Mouse (Mus musculus): Measurements from ENCODE around the gene Pdzd7. TPM values are rescaled to one million over a fixed set of nuclear protein-coding genes. Genes with fewer than 3 reads are reported as not detected.
"Not testable (repeated sequence)": the region's sequence is repeated elsewhere in the genome, so short reads cannot be mapped to it uniquely, and the experiment has no call there.

Gene Pdzd7
- polyA plus RNA-seq, 1 experiment from 2014 or later: 0.75 TPM

GRCm38 (mm10) chr19:45045236-45045635 lies 281 bp downstream of the Pdzd7 start:
- H3K4me2 ChIP-seq (replicated peaks): no peak overlapping the region
- no peak for ATAC-seq (ENCODE audit: insufficient number of reproducible peaks, low FRiP score, low TSS enrichment, low read depth)
- WGBS: 32% methylated on average over 15 of the region's 15 CpGs

GRCm38 (mm10) chr19:45044389-45044927 lies 1.1 kb downstream of the Pdzd7 start:
- WGBS: 62% methylated on average over 11 of the region's 11 CpGs
- H3K4me2 ChIP-seq (replicated peaks): no peak overlapping the region

More at GRCm38 (mm10) chr19:45045236-45045635, 281 bp downstream of the Pdzd7 start:
- Histone ChIP-seq H3K9me3 (replicated peaks) (no peaks in the 10 kb centered on the region), H3K4me3 (replicated peaks) (no peak overlapping the region), H3K27ac (replicated peaks) (no peak overlapping the region), H3K9ac (no peak overlapping the region), H3K36me3 (no peaks in the 10 kb centered on the region), H3K4me1 (peaks cover 31% of the 10 kb centered on the region), H3K27me3 (peaks cover 19% of the 10 kb centered on the region)

GRCm38 (mm10) chr19:45040214-45040613 lies 5.3 kb downstream of the Pdzd7 start:
- H3K36me3 ChIP-seq: no peaks in the 10 kb centered on the region
- no peak overlapping the region for H3K9ac ChIP-seq
- H3K27me3 ChIP-seq: peaks cover 19% of the 10 kb centered on the region
- no peak overlapping the region for H3K4me3 ChIP-seq (replicated peaks)
- H3K9me3 ChIP-seq (replicated peaks): no peaks in the 10 kb centered on the region
- H3K4me2 ChIP-seq (replicated peaks): no peak overlapping the region
- H3K27ac ChIP-seq (replicated peaks): no peak overlapping the region
- no peak for ATAC-seq (ENCODE audit: insufficient number of reproducible peaks, low FRiP score, low TSS enrichment, low read depth)
- H3K4me1 ChIP-seq: no peaks in the 10 kb centered on the region
- WGBS: 47% methylated on average over 13 of the region's 13 CpGs

More at GRCm38 (mm10) chr19:45044389-45044927, 1.1 kb downstream of the Pdzd7 start:
- Histone ChIP-seq H3K9ac (no peak overlapping the region), H3K4me3 (replicated peaks) (no peak overlapping the region), H3K4me1 (peaks cover 29% of the 10 kb centered on the region), H3K27ac (replicated peaks) (no peak overlapping the region), H3K9me3 (replicated peaks) (no peaks in the 10 kb centered on the region), H3K27me3 (peaks cover 24% of the 10 kb centered on the region), H3K36me3 (no peaks in the 10 kb centered on the region)
- ATAC-seq (ENCODE audit: insufficient number of reproducible peaks, low FRiP score, low TSS enrichment, low read depth): no peak

GRCm38 (mm10) chr19:45038198-45038597 lies 7.3 kb downstream of the Pdzd7 start:
- not testable (repeated sequence) for H3K9me3 ChIP-seq (replicated peaks); H3K4me1 ChIP-seq; H3K27me3 ChIP-seq; H3K36me3 ChIP-seq; H3K4me3 ChIP-seq (replicated peaks); H3K27ac ChIP-seq (replicated peaks); ATAC-seq (ENCODE audit: insufficient number of reproducible peaks, low FRiP score, low TSS enrichment, low read depth); H3K9ac ChIP-seq; H3K4me2 ChIP-seq (replicated peaks)
- WGBS: 90% methylated on average over 7 of the region's 7 CpGs

- no peak overlapping the region for H3K9ac ChIP-seq
- no peaks in the 10 kb centered on the region for H3K9me3 ChIP-seq (replicated peaks)
- 35% methylated on average over 16 of the region's 16 CpGs for WGBS
These were observed 8.7 kb downstream of the Pdzd7 start for GRCm38 (mm10) chr19:45036867-45037266.

GRCm38 (mm10) chr19:45032570-45033332 lies 12.8 kb downstream of the Pdzd7 start:
- no peaks in the 10 kb centered on the region for H3K9me3 ChIP-seq (replicated peaks)
- no peak overlapping the region for H3K4me3 ChIP-seq (replicated peaks)
- H3K4me2 ChIP-seq (replicated peaks): no peak overlapping the region
- no peak overlapping the region for H3K27ac ChIP-seq (replicated peaks)
- peaks cover 6% of the 10 kb centered on the region for H3K36me3 ChIP-seq
- H3K4me1 ChIP-seq: peaks cover 29% of the 10 kb centered on the region
- 47% methylated on average over 17 of the region's 17 CpGs for whole genome bisulfite sequencing
- H3K27me3 ChIP-seq: no peaks in the 10 kb centered on the region
- no peak for ATAC-seq (ENCODE audit: insufficient number of reproducible peaks, low FRiP score, low TSS enrichment, low read depth)
- H3K9ac ChIP-seq: peak overlapping the region; percentile 23; the same call in 1 of the 2 replicates

More at GRCm38 (mm10) chr19:45036867-45037266, 8.7 kb downstream of the Pdzd7 start:
- ATAC-seq (ENCODE audit: insufficient number of reproducible peaks, low FRiP score, low TSS enrichment, low read depth): no peak
- no peaks in the 10 kb centered on the region for H3K36me3 ChIP-seq
- H3K27me3 ChIP-seq: 0 out of 2 replicates have a peak, but pooled peaks cover 8% of the 10 kb centered on the region
- no peak overlapping the region for H3K27ac ChIP-seq (replicated peaks)
- H3K4me2 ChIP-seq (replicated peaks): no peak overlapping the region
- peaks cover 10% of the 10 kb centered on the region for H3K4me1 ChIP-seq
- no peak overlapping the region for H3K4me3 ChIP-seq (replicated peaks)

- WGBS: 18% methylated on average over 4 of the region's 4 CpGs
These were observed 13.7 kb downstream of the Pdzd7 start for GRCm38 (mm10) chr19:45031780-45032179.

GRCm38 (mm10) chr19:45030746-45031693 lies 14.5 kb downstream of the Pdzd7 start:
- Histone ChIP-seq H3K4me2 (replicated peaks) (peak overlapping the region; percentile 51), H3K36me3 (peaks cover 23% of the 10 kb centered on the region), H3K9ac (no peak overlapping the region), H3K27me3 (no peaks in the 10 kb centered on the region), H3K4me3 (replicated peaks) (peak overlapping the region; percentile 21; the same call in 1 of the 2 replicates), H3K4me1 (peaks cover 38% of the 10 kb centered on the region), H3K9me3 (replicated peaks) (no peaks in the 10 kb centered on the region), H3K27ac (replicated peaks) (peak overlapping the region; percentile 34; the same call in 1 of the 2 replicates)
- WGBS: 41% methylated on average over 20 of the region's 20 CpGs
- peak; percentile 37 for ATAC-seq (ENCODE audit: insufficient number of reproducible peaks, low FRiP score, low TSS enrichment, low read depth)

More at GRCm38 (mm10) chr19:45031780-45032179, 13.7 kb downstream of the Pdzd7 start:
- Histone ChIP-seq H3K4me1 (peaks cover 32% of the 10 kb centered on the region), H3K36me3 (peaks cover 15% of the 10 kb centered on the region), H3K4me2 (replicated peaks) (no peak overlapping the region), H3K9me3 (replicated peaks) (no peaks in the 10 kb centered on the region), H3K27ac (replicated peaks) (peak overlapping the region; percentile 34; the same call in 1 of the 2 replicates), H3K27me3 (no peaks in the 10 kb centered on the region), H3K4me3 (replicated peaks) (no peak overlapping the region), H3K9ac (no peak overlapping the region)
- peak; percentile 67; the same call in 1 of the 2 replicates for ATAC-seq (ENCODE audit: insufficient number of reproducible peaks, low FRiP score, low TSS enrichment, low read depth)

- Histone ChIP-seq H3K27ac (replicated peaks) (no peak overlapping the region), H3K4me3 (replicated peaks) (no peak overlapping the region), H3K4me2 (replicated peaks) (peak overlapping the region; percentile 51; the same call in 1 of the 2 replicates), H3K27me3 (no peaks in the 10 kb centered on the region), H3K9ac (no peak overlapping the region), H3K4me1 (peaks cover 42% of the 10 kb centered on the region), H3K36me3 (peaks cover 32% of the 10 kb centered on the region), H3K9me3 (replicated peaks) (no peaks in the 10 kb centered on the region)
- WGBS: 31% methylated on average over 8 of the region's 8 CpGs
- no peak for ATAC-seq (ENCODE audit: insufficient number of reproducible peaks, low FRiP score, low TSS enrichment, low read depth)
These were observed 15.4 kb downstream of the Pdzd7 start for GRCm38 (mm10) chr19:45030111-45030510.

- Histone ChIP-seq H3K4me3 (replicated peaks) (no peak overlapping the region), H3K27me3 (no peaks in the 10 kb centered on the region), H3K36me3 (peaks cover 37% of the 10 kb centered on the region), H3K4me1 (peaks cover 42% of the 10 kb centered on the region), H3K9ac (no peak overlapping the region), H3K27ac (replicated peaks) (no peak overlapping the region), H3K9me3 (replicated peaks) (no peaks in the 10 kb centered on the region), H3K4me2 (replicated peaks) (no peak overlapping the region)
- ATAC-seq (ENCODE audit: insufficient number of reproducible peaks, low FRiP score, low TSS enrichment, low read depth): no peak
- WGBS: 52% methylated on average over 9 of the region's 9 CpGs
These were observed 15.9 kb downstream of the Pdzd7 start for GRCm38 (mm10) chr19:45029571-45029970.

GRCm38 (mm10) chr19:45028746-45029145 lies 16.8 kb downstream of the Pdzd7 start:
- no peak overlapping the region for H3K9ac ChIP-seq
- no peak overlapping the region for H3K27ac ChIP-seq (replicated peaks)
- H3K27me3 ChIP-seq: no peaks in the 10 kb centered on the region
- peaks cover 47% of the 10 kb centered on the region for H3K4me1 ChIP-seq
- H3K9me3 ChIP-seq (replicated peaks): no peaks in the 10 kb centered on the region
- no peak overlapping the region for H3K4me2 ChIP-seq (replicated peaks)
- no peak overlapping the region for H3K4me3 ChIP-seq (replicated peaks)
- 56% methylated on average over 19 of the region's 19 CpGs for WGBS
- peaks cover 43% of the 10 kb centered on the region for H3K36me3 ChIP-seq
- ATAC-seq (ENCODE audit: insufficient number of reproducible peaks, low FRiP score, low TSS enrichment, low read depth): no peak

Measured in embryonic facial prominence, embryonic 15.5 days (tissue).